Mouse (Mus musculus) lung, embryonic 14.5 days (tissue): ENCODE data around the gene Bcl7a. TPM values are rescaled to one million over a fixed set of nuclear protein-coding genes. Genes with fewer than 3 reads are reported as not detected.

ENCODE experiments used
- ATAC-seq: fragments of 200-750 bp; cut with Nextera tagmentation; 2 replicates; pipeline ENCODE4 v1.8.0; 2017; ENCODE audit warnings: mild to moderate bottlenecking, moderate TSS enrichment, moderate library complexity; ENCODE audit not compliant: insufficient read depth
- DNase-seq: peaks from one replicate; pipeline ENCODE4 v3.0.0-alpha.2; 2015
- H3K27ac ChIP-seq: fragments of 300-500 bp; sonication (generic); 2 replicates; pipeline ENCODE4 v1.5.1; 2014; ENCODE audit warnings: low read depth, mild to moderate bottlenecking, moderate library complexity
- H3K27me3 ChIP-seq: fragments of 300-500 bp; sonication (generic); 2 replicates; pipeline ENCODE4 v1.6.1; 2014; ENCODE audit warnings: low read length, control low read depth; ENCODE audit not compliant: insufficient read depth
- H3K36me3 ChIP-seq: fragments of 300-500 bp; sonication (generic); 2 replicates; pipeline ENCODE4 v1.6.1; 2014; ENCODE audit warnings: control low read depth; ENCODE audit not compliant: insufficient read depth
- H3K4me1 ChIP-seq: fragments of 300-500 bp; sonication (generic); 2 replicates; pipeline ENCODE4 v1.6.1; 2014; ENCODE audit warnings: antibody characterized with exemption, control low read depth; ENCODE audit not compliant: insufficient read depth
- H3K4me2 ChIP-seq: fragments of 300-500 bp; sonication (generic); 2 replicates; pipeline ENCODE4 v1.6.1; 2014; ENCODE audit warnings: mild to moderate bottlenecking
- H3K4me3 ChIP-seq: fragments of 300-500 bp; sonication (generic); 2 replicates; pipeline ENCODE4 v1.5.1; 2014; ENCODE audit warnings: low read depth, low read length
- H3K9ac ChIP-seq: fragments of 300-500 bp; sonication (generic); 2 replicates; pipeline ENCODE4 v1.6.1; 2014
- H3K9me3 ChIP-seq: fragments of 300-500 bp; sonication (generic); 2 replicates; pipeline ENCODE4 v1.6.1; 2016; ENCODE audit warnings: low read depth, low read length, control low read depth
- CTCF ChIP-seq: IDR thresholded peaks from 2 replicates; pipeline ENCODE4 v1.5.1; 2016; ENCODE audit warnings: antibody characterized with exemption, low read depth
- WGBS: fragments of 180-500 bp; shearing (Covaris S2); extraction: QIAGEN DNeasy Blood & Tissue Kit; methylation state at CpG from one replicate; pipeline ENCODE4 v1.1.7; 2014; 5-methylcytosine and 5-hydroxymethylcytosine counted together
- polyA plus RNA-seq: library from polyadenylated mRNA; unstranded; fragments of >200 nt; fragmentation: Nextera tagmentation; extraction: Ambion mirVana; gene quantifications from 2 replicates; pipeline ENCODE4 v1.2.1, GENCODE M21; 2014

Gene Bcl7a
- polyA plus RNA-seq, 1 experiment from 2014 or later: 24.9 TPM

- DNase-seq (peak; percentile 90), ATAC-seq (peak; percentile 53)
- no peak for TF ChIP-seq CTCF
- Histone ChIP-seq H3K4me2 (peak overlapping the region; percentile 89), H3K9me3 (no peaks in the 10 kb centered on the region), H3K4me1 (peaks cover 15% of the 10 kb centered on the region), H3K4me3 (peak overlapping the region; percentile 93), H3K27me3 (no peaks in the 10 kb centered on the region), H3K27ac (peak overlapping the region; percentile 99), H3K9ac (peak overlapping the region; percentile 96), H3K36me3 (0 out of 2 replicates have a peak, but pooled peaks cover 4% of the 10 kb centered on the region)
- 2% methylated on average over 22 of the region's 22 CpGs for WGBS
Measured at GRCm38 (mm10) chr5:123345853-123346654, 2.4 kb downstream of the Bcl7a start.

GRCm38 (mm10) chr5:123346701-123347270, 3.2 kb downstream of the Bcl7a start:
- Histone ChIP-seq H3K4me2 (peak overlapping the region; percentile 89), H3K27ac (peak overlapping the region; percentile 99; the same call in 1 of the 2 replicates), H3K36me3 (0 out of 2 replicates have a peak, but pooled peaks cover 4% of the 10 kb centered on the region), H3K4me3 (peak overlapping the region; percentile 93), H3K4me1 (peaks cover 15% of the 10 kb centered on the region), H3K27me3 (no peaks in the 10 kb centered on the region), H3K9me3 (no peaks in the 10 kb centered on the region), H3K9ac (peak overlapping the region; percentile 96; the same call in 1 of the 2 replicates)
- no peak for ATAC-seq
- no peak for DNase-seq
- WGBS: 55% methylated on average over 7 of the region's 7 CpGs
- TF ChIP-seq CTCF: no peak

GRCm38 (mm10) chr5:123347985-123348384, 4.4 kb downstream of the Bcl7a start:
- WGBS: 81% methylated on average over 2 of the region's 2 CpGs
- Histone ChIP-seq H3K36me3 (peaks cover 16% of the 10 kb centered on the region), H3K27ac (no peak overlapping the region), H3K4me1 (peaks cover 15% of the 10 kb centered on the region), H3K4me3 (no peak overlapping the region), H3K27me3 (no peaks in the 10 kb centered on the region), H3K9me3 (no peaks in the 10 kb centered on the region), H3K4me2 (no peak overlapping the region), H3K9ac (no peak overlapping the region)
- TF ChIP-seq CTCF: no peak
- ATAC-seq (no peak), DNase-seq (no peak)

GRCm38 (mm10) chr5:123350386-123350785, 6.8 kb downstream of the Bcl7a start:
- no peak overlapping the region for H3K4me2 ChIP-seq
- no peak for ATAC-seq
- peak; percentile 44 for DNase-seq
- TF ChIP-seq CTCF: peak; percentile 47
- H3K27ac ChIP-seq: no peak overlapping the region
- peaks cover 34% of the 10 kb centered on the region for H3K36me3 ChIP-seq
- no peaks in the 10 kb centered on the region for H3K9me3 ChIP-seq
- H3K9ac ChIP-seq: no peak overlapping the region
- H3K4me3 ChIP-seq: no peak overlapping the region
- WGBS: 51% methylated on average over 10 of the region's 10 CpGs
- H3K4me1 ChIP-seq: peaks cover 12% of the 10 kb centered on the region
- H3K27me3 ChIP-seq: no peaks in the 10 kb centered on the region

GRCm38 (mm10) chr5:123355918-123356317, 12.3 kb downstream of the Bcl7a start:
- H3K4me1 ChIP-seq: no peaks in the 10 kb centered on the region
- no peaks in the 10 kb centered on the region for H3K27me3 ChIP-seq
- DNase-seq: peak; percentile 59
- no peak overlapping the region for H3K9ac ChIP-seq
- no peak overlapping the region for H3K4me2 ChIP-seq
- peak; percentile 78 for ATAC-seq
- H3K27ac ChIP-seq: 0 out of 2 replicates have a peak overlapping the region, but pooled peaks have one; percentile 21
- 70% methylated on average over 11 of the region's 11 CpGs for WGBS
- no peak overlapping the region for H3K4me3 ChIP-seq
- no peak for TF ChIP-seq CTCF
- peaks cover 83% of the 10 kb centered on the region for H3K36me3 ChIP-seq
- H3K9me3 ChIP-seq: no peaks in the 10 kb centered on the region

- no peaks in the 10 kb centered on the region for H3K9me3 ChIP-seq
- no peak for TF ChIP-seq CTCF
- H3K4me1 ChIP-seq: no peaks in the 10 kb centered on the region
- H3K4me2 ChIP-seq: no peak overlapping the region
- no peak for DNase-seq
- no peak for ATAC-seq
- no peak overlapping the region for H3K4me3 ChIP-seq
- no peaks in the 10 kb centered on the region for H3K27me3 ChIP-seq
- no peak overlapping the region for H3K9ac ChIP-seq
- no peak overlapping the region for H3K27ac ChIP-seq
- peaks cover 92% of the 10 kb centered on the region for H3K36me3 ChIP-seq
- WGBS: 83% methylated on average over 4 of the region's 4 CpGs
Measured at GRCm38 (mm10) chr5:123357253-123357652, 13.6 kb downstream of the Bcl7a start.

GRCm38 (mm10) chr5:123359431-123359830, 15.8 kb downstream of the Bcl7a start:
- TF ChIP-seq CTCF: no peak

More at GRCm38 (mm10) chr5:123359431-123359830, 15.8 kb downstream of the Bcl7a start:
- DNase-seq: no peak
- WGBS: 82% methylated on average over 6 of the region's 6 CpGs
- ATAC-seq: no peak
- peaks cover 94% of the 10 kb centered on the region for H3K36me3 ChIP-seq
- H3K4me1 ChIP-seq: no peaks in the 10 kb centered on the region
- H3K9me3 ChIP-seq: no peaks in the 10 kb centered on the region
- no peak overlapping the region for H3K4me2 ChIP-seq
- H3K4me3 ChIP-seq: no peak overlapping the region
- no peak overlapping the region for H3K27ac ChIP-seq
- H3K27me3 ChIP-seq: no peaks in the 10 kb centered on the region
- no peak overlapping the region for H3K9ac ChIP-seq
